Mouse (Mus musculus) layer of hippocampus, adult 2 months (tissue): ENCODE measurements around the gene Pop5. TPM values are rescaled to one million over a fixed set of nuclear protein-coding genes. Genes with fewer than 3 reads are reported as not detected.
A peak's percentile ranks its signal among the peaks of the same experiment; 100 is the strongest.

ENCODE experiments used
- DNase-seq, 2 experiments: peaks; one replicate each; pipeline ENCODE4 v3.0.0; 2022; ENCODE audit warnings: low spot score in 2 of 2
- H3K27ac ChIP-seq: fragments of 200-600 bp; 2 replicates; pipeline ENCODE4 v1.8.1; 2022
- H3K4me3 ChIP-seq: fragments of 200-600 bp; 2 replicates; pipeline ENCODE4 v1.8.1; 2022; ENCODE audit warnings: mild to moderate bottlenecking
- CTCF ChIP-seq: fragments of 200-600 bp; conservative IDR thresholded peaks from 2 replicates; pipeline ENCODE4 v1.8.1; 2022; ENCODE audit warnings: antibody characterized with exemption, mild to moderate bottlenecking, moderate library complexity
- total RNA-seq, 2 experiments: library from RNA; stranded (reverse); gene quantifications; 2 replicates each; pipeline ENCODE4 v1.2.3; 2021

The Pop5 gene
- total RNA-seq, 2 experiments from 2014 or later = 103 to 104 TPM

- Histone ChIP-seq H3K4me3 (no peak overlapping the region), H3K27ac (no peak overlapping the region)
- TF ChIP-seq CTCF = no peak
- DNase-seq = no peak
These were observed 24.7 kb downstream of the Pop5 start for GRCm38 (mm10) chr5:115260356-115260755.

- H3K4me3 ChIP-seq = no peak overlapping the region
- H3K27ac ChIP-seq = no peak overlapping the region
- no peak for DNase-seq
- no peak for TF ChIP-seq CTCF
These were observed 25.5 kb downstream of the Pop5 start for GRCm38 (mm10) chr5:115261141-115261540.

GRCm38 (mm10) chr5:115261880-115262279 lies 26.2 kb downstream of the Pop5 start:
- TF ChIP-seq CTCF = no peak
- Histone ChIP-seq H3K27ac (no peak overlapping the region), H3K4me3 (no peak overlapping the region)
- no peak for DNase-seq

GRCm38 (mm10) chr5:115262502-115263291 lies 27.1 kb downstream of the Pop5 start:
- TF ChIP-seq CTCF = no peak
- H3K27ac ChIP-seq = no peak overlapping the region
- DNase-seq = no peak
- no peak overlapping the region for H3K4me3 ChIP-seq

GRCm38 (mm10) chr5:115266340-115266739 lies 30.7 kb downstream of the Pop5 start:
- Histone ChIP-seq H3K27ac (no peak overlapping the region), H3K4me3 (no peak overlapping the region)
- DNase-seq = no peak
- no peak for TF ChIP-seq CTCF

GRCm38 (mm10) chr5:115266787-115267468 lies 31.3 kb downstream of the Pop5 start:
- no peak for TF ChIP-seq CTCF
- DNase-seq = no peak
- H3K4me3 ChIP-seq = no peak overlapping the region
- H3K27ac ChIP-seq = no peak overlapping the region

- DNase-seq = no peak
- TF ChIP-seq CTCF = no peak
These were observed 31.9 kb downstream of the Pop5 start for GRCm38 (mm10) chr5:115267469-115268045.

GRCm38 (mm10) chr5:115268266-115268665 lies 32.6 kb downstream of the Pop5 start:
- no peak for TF ChIP-seq CTCF
- Histone ChIP-seq H3K4me3 (no peak overlapping the region), H3K27ac (no peak overlapping the region)
- DNase-seq = no peak

More at GRCm38 (mm10) chr5:115267469-115268045, 31.9 kb downstream of the Pop5 start:
- Histone ChIP-seq H3K4me3 (no peak overlapping the region), H3K27ac (no peak overlapping the region)

GRCm38 (mm10) chr5:115269969-115270368 lies 34.3 kb downstream of the Pop5 start:
- H3K4me3 ChIP-seq = peak overlapping the region; percentile 26
- TF ChIP-seq CTCF = no peak
- no peak for DNase-seq
- no peak overlapping the region for H3K27ac ChIP-seq

GRCm38 (mm10) chr5:115271931-115272811 lies 36.5 kb downstream of the Pop5 start:
- Histone ChIP-seq H3K4me3 (peak overlapping the region; percentile 78), H3K27ac (peak overlapping the region; percentile 96)
- TF ChIP-seq CTCF = no peak
- peak in 1 of 2 experiments; percentile 34 for DNase-seq

- Histone ChIP-seq H3K4me3 (peak within 1 kb of the TSS; percentile 78), H3K27ac (peak within 1 kb of the TSS; percentile 96)
- no peak for TF ChIP-seq CTCF
- DNase-seq = peak; percentile 97 to 99
These were observed 37.3 kb downstream of the Pop5 start, which contains the start of gene Rnf10 for GRCm38 (mm10) chr5:115272812-115273548. Gene Rnf10, minus strand, starts transcription at chr5:115272898.
